Mouse (Mus musculus): ENCODE data around the gene Nt5m.

DNA sequence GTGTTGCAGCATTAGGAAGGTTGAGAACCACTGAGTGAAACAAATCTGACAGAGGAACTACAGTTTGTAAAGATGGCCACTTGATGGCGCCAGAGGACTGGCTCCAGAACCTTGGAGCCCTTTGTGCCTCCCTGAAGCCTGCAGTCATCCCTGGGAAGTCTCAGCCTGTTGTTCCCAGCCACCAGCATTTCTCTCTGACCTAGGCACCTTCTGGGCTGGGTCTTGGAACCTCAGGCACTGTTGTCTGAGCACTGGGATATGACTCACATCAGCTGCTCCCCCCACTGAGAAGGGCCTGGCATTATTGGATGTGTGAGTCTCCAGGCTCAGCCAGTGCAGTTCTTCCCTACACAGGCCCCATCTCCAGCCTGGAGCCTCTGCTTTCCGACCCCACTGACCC lies 40.8 kb downstream of the Nt5m start:
- TF ChIP-seq CTCF (IDR thresholded peaks at IDR 0.05; ENCODE audit: borderline replicate concordance, insufficient read depth, low read depth, low read length) (peak; percentile 97), POLR2A (IDR thresholded peaks at IDR 0.05; ENCODE audit: borderline replicate concordance, insufficient read depth, low read length) (no peak)
